Mouse (Mus musculus) kidney, embryonic 14.5 days (tissue): ENCODE results near the gene Hydin. TPM values are rescaled to one million over a fixed set of nuclear protein-coding genes. Genes with fewer than 3 reads are reported as not detected.
"Not testable (repeated sequence)": the region's sequence is repeated elsewhere in the genome, so short reads cannot be mapped to it uniquely, and the experiment has no call there.

Source experiments
- ATAC-seq: fragments of 200-750 bp; cut with Nextera tagmentation; 2 replicates; pipeline ENCODE4 v1.8.0; 2017; ENCODE audit warnings: moderate number of reproducible peaks, mild to moderate bottlenecking, moderate TSS enrichment, moderate library complexity; ENCODE audit not compliant: low FRiP score, low TSS enrichment
- H3K27ac ChIP-seq: fragments of 300-500 bp; sonication (generic); 2 replicates; pipeline ENCODE4 v1.5.1; 2014; ENCODE audit warnings: low read depth, mild to moderate bottlenecking, low read length, moderate library complexity, mixed read lengths
- H3K27me3 ChIP-seq: fragments of 300-500 bp; sonication (generic); 2 replicates; pipeline ENCODE4 v1.6.1; 2014; ENCODE audit warnings: mild to moderate bottlenecking, low read length; ENCODE audit not compliant: control insufficient read depth, insufficient read depth
- H3K36me3 ChIP-seq: fragments of 300-500 bp; sonication (generic); 2 replicates; pipeline ENCODE4 v1.6.1; 2014; ENCODE audit warnings: low read length, mixed read lengths; ENCODE audit not compliant: control insufficient read depth, insufficient read depth
- H3K4me1 ChIP-seq: fragments of 300-500 bp; sonication (generic); 2 replicates; pipeline ENCODE4 v1.6.1; 2014; ENCODE audit warnings: low read length, mixed read lengths; ENCODE audit not compliant: control insufficient read depth, insufficient read depth
- H3K4me2 ChIP-seq: fragments of 300-500 bp; sonication (generic); replicated peaks from 2 replicates; pipeline ENCODE4 v1.6.1; 2014; ENCODE audit warnings: low read depth, mild to moderate bottlenecking, low read length
- H3K4me3 ChIP-seq: fragments of 300-500 bp; sonication (generic); 2 replicates; pipeline ENCODE4 v1.5.1; 2014; ENCODE audit warnings: mild to moderate bottlenecking, low read length
- H3K9ac ChIP-seq: fragments of 300-500 bp; sonication (generic); 2 replicates; pipeline ENCODE4 v1.6.1; 2014; ENCODE audit warnings: low read depth, mild to moderate bottlenecking, low read length, moderate library complexity
- H3K9me3 ChIP-seq: fragments of 300-500 bp; sonication (generic); 2 replicates; pipeline ENCODE4 v1.6.1; 2016; ENCODE audit warnings: low read length; ENCODE audit not compliant: control insufficient read depth
- WGBS: fragments of 180-500 bp; shearing (Covaris S2); extraction: QIAGEN DNeasy Blood & Tissue Kit; methylation state at CpG from one replicate; pipeline ENCODE4 v1.1.7; 2014; 5-methylcytosine and 5-hydroxymethylcytosine counted together
- polyA plus RNA-seq: library from polyadenylated mRNA; unstranded; fragments of >200 nt; fragmentation: Nextera tagmentation; extraction: Ambion mirVana; gene quantifications from 2 replicates; pipeline ENCODE4 v1.2.1, GENCODE M21; 2014

Gene Hydin
- polyA plus RNA-seq, 1 experiment from 2014 or later = not detected

DNA sequence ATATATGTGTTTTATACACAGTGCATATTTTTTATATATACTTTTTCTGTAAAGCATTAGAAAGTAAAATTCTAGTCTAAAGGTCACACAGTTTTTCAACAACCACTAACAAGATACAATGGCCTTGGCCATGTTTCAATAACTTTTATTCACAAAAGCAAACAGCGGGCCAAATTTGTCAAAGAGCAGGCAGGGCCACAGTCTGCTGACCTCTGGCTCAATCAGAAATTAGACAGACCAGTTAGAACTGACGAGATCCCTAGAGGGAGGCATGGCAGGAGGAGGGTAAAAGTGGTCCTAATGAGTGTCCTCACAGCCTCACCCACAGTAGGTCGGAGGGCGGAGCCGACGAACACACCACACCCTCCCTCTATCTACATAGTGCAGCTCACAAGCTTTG is 267.0 kb downstream of the Hydin start:
- no peak for ATAC-seq
- Histone ChIP-seq H3K27me3 (no peaks in the 10 kb centered on the region), H3K9ac (no peak overlapping the region), H3K4me3 (no peak overlapping the region), H3K4me1 (no peaks in the 10 kb centered on the region), H3K36me3 (no peaks in the 10 kb centered on the region), H3K27ac (no peak overlapping the region), H3K4me2 (no peak overlapping the region), H3K9me3 (no peaks in the 10 kb centered on the region)
- WGBS = 80% methylated on average over 6 of the region's 6 CpGs

DNA sequence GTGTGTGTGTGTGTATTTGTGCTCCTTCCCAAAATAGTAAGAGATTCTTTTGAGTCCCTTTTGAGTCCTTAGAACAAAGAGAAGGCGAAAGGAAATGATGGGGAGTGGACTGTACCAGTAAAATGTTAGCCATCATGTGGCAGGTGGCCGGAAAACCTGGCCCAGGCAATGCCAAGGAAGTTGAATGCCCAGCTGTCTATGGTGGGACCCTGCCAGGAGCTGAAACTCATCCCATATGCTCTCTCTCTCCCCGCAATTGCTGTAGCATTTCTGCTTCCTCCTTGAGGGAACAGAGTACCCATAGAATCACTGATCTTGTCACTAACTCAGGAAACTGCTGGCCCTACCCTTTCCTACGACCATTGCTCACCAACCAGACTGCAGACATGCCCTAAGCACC is 271.1 kb downstream of the Hydin start:
- Histone ChIP-seq H3K27me3 (no peaks in the 10 kb centered on the region), H3K4me2 (no peak overlapping the region), H3K4me3 (no peak overlapping the region), H3K9ac (no peak overlapping the region), H3K36me3 (no peaks in the 10 kb centered on the region), H3K27ac (no peak overlapping the region), H3K9me3 (no peaks in the 10 kb centered on the region), H3K4me1 (no peaks in the 10 kb centered on the region)
- WGBS = 79% methylated on average over 4 of the region's 4 CpGs
- ATAC-seq = no peak

DNA sequence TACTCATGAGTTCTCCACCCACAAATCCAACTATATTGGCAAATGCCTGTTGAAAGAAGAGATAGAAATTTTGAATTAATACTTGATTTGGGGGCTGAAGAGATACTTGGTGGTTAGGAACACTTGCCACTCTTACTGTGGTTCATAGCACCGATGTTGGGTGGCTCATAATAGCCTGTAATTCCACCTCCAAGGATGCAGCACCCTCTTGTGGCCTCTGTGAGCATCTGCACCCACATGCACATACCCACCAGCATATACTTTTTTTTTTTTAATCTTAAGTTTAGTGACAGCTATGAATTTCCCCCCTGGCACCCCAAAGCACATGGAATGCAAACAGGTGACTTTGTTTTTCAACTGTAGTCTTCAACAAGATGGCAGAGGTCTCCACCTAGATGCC is 283.6 kb downstream of the Hydin start:
- Histone ChIP-seq H3K27me3 (no peaks in the 10 kb centered on the region), H3K27ac (no peak overlapping the region), H3K36me3 (no peaks in the 10 kb centered on the region), H3K4me1 (no peaks in the 10 kb centered on the region), H3K9me3 (no peaks in the 10 kb centered on the region), H3K4me2 (no peak overlapping the region), H3K4me3 (no peak overlapping the region), H3K9ac (no peak overlapping the region)
- no peak for ATAC-seq
- 78% methylated on average over 1 of the region's 1 CpGs for WGBS

DNA sequence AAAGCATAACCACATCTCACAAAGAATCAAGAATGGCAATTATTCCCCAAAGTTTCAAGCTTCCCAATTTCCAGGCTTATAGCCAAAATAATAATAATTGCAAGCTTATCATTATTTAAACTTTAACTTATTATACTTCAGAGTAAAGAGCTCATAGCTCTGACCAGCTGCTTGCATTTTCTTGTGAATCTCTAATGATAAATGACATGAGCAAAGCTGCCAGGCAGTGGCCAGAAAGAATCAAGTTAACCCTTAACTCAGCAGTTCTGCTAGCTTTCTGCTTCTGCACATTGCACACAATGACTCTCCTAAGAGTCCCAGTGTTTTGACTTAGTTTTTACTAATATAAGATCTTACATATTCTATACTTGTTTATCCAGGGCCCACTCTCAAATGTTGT is 285.3 kb downstream of the Hydin start:
- ATAC-seq, H3K27ac ChIP-seq, H3K4me2 ChIP-seq, H3K9ac ChIP-seq, H3K27me3 ChIP-seq, H3K4me1 ChIP-seq, H3K4me3 ChIP-seq, H3K36me3 ChIP-seq, H3K9me3 ChIP-seq: not testable (repeated sequence)

DNA sequence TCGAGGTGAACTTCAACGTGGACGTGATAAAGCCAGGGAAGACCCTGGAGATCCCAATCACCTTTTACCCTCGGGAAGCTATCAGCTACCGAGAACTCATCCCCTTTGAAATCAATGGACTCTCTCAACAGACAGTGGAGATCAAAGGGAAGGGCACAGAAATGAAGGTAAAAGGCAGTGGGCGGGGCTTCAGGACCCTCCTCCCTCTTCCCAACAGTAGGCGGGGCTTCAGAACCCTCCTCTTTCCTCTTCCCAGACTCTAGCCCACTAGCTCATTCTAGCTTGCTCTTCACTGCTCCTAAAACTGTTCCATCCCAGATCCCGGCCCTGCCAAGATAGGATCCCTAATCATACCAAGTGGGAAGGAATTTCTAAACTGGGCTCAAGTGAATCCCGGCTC is 325.9 kb downstream of the Hydin start:
- no peaks in the 10 kb centered on the region for H3K9me3 ChIP-seq
- no peak overlapping the region for H3K4me2 ChIP-seq
- no peak overlapping the region for H3K9ac ChIP-seq
- H3K27ac ChIP-seq = no peak overlapping the region
- no peak for ATAC-seq
- no peaks in the 10 kb centered on the region for H3K4me1 ChIP-seq
- H3K36me3 ChIP-seq = no peaks in the 10 kb centered on the region
- WGBS = 84% methylated on average over 9 of the region's 9 CpGs
- H3K4me3 ChIP-seq = no peak overlapping the region
- H3K27me3 ChIP-seq = no peaks in the 10 kb centered on the region

DNA sequence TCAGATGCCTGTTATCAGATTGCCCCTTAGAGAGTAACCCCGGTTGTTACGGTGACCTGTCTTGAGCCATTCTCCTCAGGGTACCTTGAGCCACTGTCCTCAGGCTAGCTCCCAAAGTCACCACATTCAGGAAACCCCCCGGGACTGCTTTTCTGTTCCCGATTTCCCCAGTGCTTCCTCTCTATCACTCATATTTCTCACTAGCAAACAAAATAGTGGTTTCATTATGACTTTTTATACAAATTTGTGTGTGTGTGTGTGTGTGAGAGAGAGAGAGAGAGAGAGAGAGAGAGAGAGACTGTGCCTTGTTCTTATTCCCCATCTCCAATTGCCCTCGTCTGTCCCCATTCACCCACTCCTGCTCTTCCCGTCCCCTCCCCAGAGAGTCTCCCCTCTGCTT is 327.4 kb downstream of the Hydin start:
- Histone ChIP-seq H3K27ac (no peak overlapping the region), H3K4me3 (no peak overlapping the region), H3K9me3 (no peaks in the 10 kb centered on the region), H3K36me3 (no peaks in the 10 kb centered on the region), H3K9ac (no peak overlapping the region), H3K4me2 (no peak overlapping the region), H3K4me1 (no peaks in the 10 kb centered on the region), H3K27me3 (no peaks in the 10 kb centered on the region)
- ATAC-seq = no peak
- WGBS = 73% methylated on average over 6 of the region's 6 CpGs

DNA sequence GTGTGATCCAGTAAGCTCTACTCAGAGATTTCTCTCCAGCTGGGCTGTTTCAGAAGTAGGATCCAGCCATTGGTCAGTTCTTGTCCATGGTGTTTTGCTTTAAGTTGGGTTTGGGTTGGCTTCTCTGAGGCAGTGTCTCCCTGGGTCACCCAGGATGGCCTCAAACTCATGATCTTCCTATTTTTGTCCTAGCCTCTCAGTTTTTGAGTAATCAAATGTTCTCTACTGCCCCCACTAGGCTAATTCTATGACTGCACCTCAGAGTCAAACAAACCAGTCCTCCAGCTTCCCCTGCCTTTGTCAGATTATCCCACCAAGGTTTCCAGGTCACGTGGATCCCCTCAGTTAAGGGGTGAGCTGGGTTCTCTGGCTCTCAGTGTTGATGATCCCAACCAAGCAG is 337.8 kb downstream of the Hydin start:
- ATAC-seq = no peak
- Histone ChIP-seq H3K4me3 (no peak overlapping the region), H3K4me1 (no peaks in the 10 kb centered on the region), H3K27me3 (no peaks in the 10 kb centered on the region), H3K9me3 (no peaks in the 10 kb centered on the region), H3K27ac (no peak overlapping the region), H3K4me2 (no peak overlapping the region), H3K9ac (no peak overlapping the region), H3K36me3 (no peaks in the 10 kb centered on the region)
- WGBS = 8% methylated on average over 1 of the region's 1 CpGs

DNA sequence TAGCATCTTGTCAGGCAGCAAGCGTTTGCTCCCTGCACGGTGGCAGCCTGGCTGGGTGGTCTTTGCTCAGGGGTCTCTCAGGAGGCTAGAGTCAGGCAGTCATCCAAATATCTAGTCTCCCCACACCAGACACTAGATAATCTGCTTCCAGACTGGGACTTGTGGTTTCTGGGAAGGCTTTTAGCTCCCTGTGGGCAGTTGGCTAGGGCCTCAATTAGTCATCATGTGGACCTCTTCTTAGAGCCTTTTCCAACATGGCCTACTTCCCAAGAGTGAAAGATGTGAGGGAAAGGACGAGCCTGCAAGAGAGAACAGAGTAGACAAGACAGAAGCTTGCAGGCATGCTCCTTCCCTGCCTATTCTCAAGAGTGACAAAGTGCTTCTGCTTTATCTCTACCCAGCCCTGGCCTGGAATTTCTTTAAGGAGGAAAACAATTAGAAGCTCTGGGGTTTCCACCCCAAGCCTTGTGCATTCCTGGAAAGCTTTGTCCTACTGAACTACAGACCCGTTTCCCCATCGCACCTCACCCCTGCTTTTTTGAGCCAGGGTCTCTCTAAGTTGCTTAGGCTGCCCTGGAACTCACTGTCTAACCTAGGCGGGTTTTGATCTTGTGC is 338.7 kb downstream of the Hydin start:
- Histone ChIP-seq H3K4me3 (no peak overlapping the region), H3K27me3 (no peaks in the 10 kb centered on the region), H3K4me2 (no peak overlapping the region), H3K36me3 (no peaks in the 10 kb centered on the region), H3K4me1 (no peaks in the 10 kb centered on the region), H3K9ac (no peak overlapping the region), H3K27ac (no peak overlapping the region), H3K9me3 (no peaks in the 10 kb centered on the region)
- ATAC-seq = no peak
- WGBS = 65% methylated on average over 6 of the region's 6 CpGs

DNA sequence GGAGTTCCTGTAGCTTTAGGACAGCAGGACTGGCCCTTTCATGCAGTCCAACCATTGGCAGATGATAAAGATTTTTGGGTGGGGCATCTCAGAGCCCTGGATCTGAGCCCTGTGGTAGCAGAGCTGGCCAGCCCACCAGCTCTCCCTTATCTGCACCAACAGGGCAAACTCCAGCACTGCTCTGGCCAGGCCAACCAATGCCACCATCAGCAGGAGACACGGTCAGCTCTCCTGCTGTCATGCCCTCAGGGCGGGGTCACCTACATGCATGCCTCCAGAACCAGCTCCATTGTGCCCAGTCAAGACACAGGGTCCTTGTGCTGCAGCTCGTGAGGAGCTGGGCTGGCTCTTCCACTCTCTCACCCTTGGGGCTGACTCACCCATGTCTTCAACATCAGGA is 349.0 kb downstream of the Hydin start:
- Histone ChIP-seq H3K9me3 (no peaks in the 10 kb centered on the region), H3K36me3 (no peaks in the 10 kb centered on the region), H3K4me2 (no peak overlapping the region), H3K27ac (no peak overlapping the region), H3K27me3 (no peaks in the 10 kb centered on the region; the same call in 1 of the 2 replicates), H3K4me3 (no peak overlapping the region), H3K9ac (no peak overlapping the region), H3K4me1 (peaks cover 12% of the 10 kb centered on the region)
- WGBS = 72% methylated on average over 3 of the region's 3 CpGs
- ATAC-seq = no peak
